Mouse (Mus musculus): ENCODE data around the gene Spop. TPM values are rescaled to one million over a fixed set of nuclear protein-coding genes. Genes with fewer than 3 reads are reported as not detected.
"Not testable (repeated sequence)": the region's sequence is repeated elsewhere in the genome, so short reads cannot be mapped to it uniquely, and the experiment has no call there.

Gene Spop
- polyA plus RNA-seq, 1 experiment from 2014 or later = 92.4 TPM

DNA sequence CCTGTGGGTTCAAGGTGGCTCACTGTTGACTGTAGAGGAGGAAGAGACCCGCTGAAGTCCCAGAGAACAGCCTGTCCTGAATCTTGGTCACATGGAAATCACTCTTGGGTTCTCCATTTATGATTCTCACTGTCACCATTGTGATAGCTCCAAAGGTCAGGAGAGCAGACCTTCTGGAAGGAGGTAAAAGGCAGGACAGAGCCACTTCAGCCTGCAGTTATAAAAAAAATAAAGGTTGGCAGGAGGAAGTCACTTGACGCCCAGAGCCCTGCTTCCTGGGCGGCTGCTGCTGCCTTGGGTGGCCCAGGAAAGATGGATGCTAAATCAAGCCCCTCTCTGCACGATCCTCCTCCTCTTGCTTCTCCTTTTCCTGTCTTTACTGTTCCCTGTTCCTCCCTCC, 86.5 kb downstream of the Spop start:
- 42% methylated on average over 4 of the region's 4 CpGs for WGBS
- H3K4me3 ChIP-seq (ENCODE audit: low read depth, low read length) = no peak overlapping the region
- H3K4me2 ChIP-seq = no peak overlapping the region
- ATAC-seq (replicated peaks; ENCODE audit: low FRiP score) (no peak), DNase-seq (ENCODE audit: low spot score) (no peak)
- no peaks in the 10 kb centered on the region for H3K27me3 ChIP-seq (replicated peaks; ENCODE audit: control insufficient read depth, insufficient read depth, low read length)
- no peak overlapping the region for H3K27ac ChIP-seq (ENCODE audit: low read depth, low read length)
- H3K9ac ChIP-seq (ENCODE audit: low read depth, low read length) = no peak overlapping the region
- no peaks in the 10 kb centered on the region for H3K9me3 ChIP-seq (ENCODE audit: control insufficient read depth, low read length)
- peaks cover 4% of the 10 kb centered on the region for H3K36me3 ChIP-seq (ENCODE audit: control insufficient read depth, insufficient read depth, low read length)
- H3K4me1 ChIP-seq (replicated peaks; ENCODE audit: control insufficient read depth, insufficient read depth, low read length) = no peaks in the 10 kb centered on the region

DNA sequence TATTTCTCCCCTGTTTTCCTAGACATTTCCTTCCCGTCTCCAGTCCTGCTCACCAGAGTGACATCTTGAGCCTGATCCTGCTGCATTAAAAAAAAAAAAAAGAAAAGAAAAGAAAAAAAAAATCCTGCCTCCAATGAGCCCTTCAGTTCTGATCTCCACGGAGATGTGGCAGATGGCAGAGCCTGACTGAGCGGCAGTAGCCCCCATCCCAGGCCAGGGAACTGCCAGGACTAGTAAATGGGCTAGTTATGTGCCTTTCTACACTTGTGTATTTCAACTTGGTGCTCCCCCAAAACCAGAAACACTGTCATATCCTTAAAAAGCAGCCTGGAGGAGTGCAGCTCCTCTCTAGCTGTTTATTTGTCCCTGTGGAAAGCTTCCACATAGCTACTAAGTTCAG, 87.0 kb downstream of the Spop start:
- peaks cover 4% of the 10 kb centered on the region for H3K36me3 ChIP-seq (ENCODE audit: control insufficient read depth, insufficient read depth, low read length)
- no peak overlapping the region for H3K4me3 ChIP-seq (ENCODE audit: low read depth, low read length)
- H3K4me1 ChIP-seq (replicated peaks; ENCODE audit: control insufficient read depth, insufficient read depth, low read length) = no peaks in the 10 kb centered on the region
- H3K9me3 ChIP-seq (ENCODE audit: control insufficient read depth, low read length) = no peaks in the 10 kb centered on the region
- H3K4me2 ChIP-seq = no peak overlapping the region
- no peak for ATAC-seq (replicated peaks; ENCODE audit: low FRiP score)
- no peak overlapping the region for H3K9ac ChIP-seq (ENCODE audit: low read depth, low read length)
- H3K27me3 ChIP-seq (replicated peaks; ENCODE audit: control insufficient read depth, insufficient read depth, low read length) = no peaks in the 10 kb centered on the region
- WGBS = 52% methylated on average over 3 of the region's 3 CpGs
- no peak for DNase-seq (ENCODE audit: low spot score)
- H3K27ac ChIP-seq (ENCODE audit: low read depth, low read length) = no peak overlapping the region

DNA sequence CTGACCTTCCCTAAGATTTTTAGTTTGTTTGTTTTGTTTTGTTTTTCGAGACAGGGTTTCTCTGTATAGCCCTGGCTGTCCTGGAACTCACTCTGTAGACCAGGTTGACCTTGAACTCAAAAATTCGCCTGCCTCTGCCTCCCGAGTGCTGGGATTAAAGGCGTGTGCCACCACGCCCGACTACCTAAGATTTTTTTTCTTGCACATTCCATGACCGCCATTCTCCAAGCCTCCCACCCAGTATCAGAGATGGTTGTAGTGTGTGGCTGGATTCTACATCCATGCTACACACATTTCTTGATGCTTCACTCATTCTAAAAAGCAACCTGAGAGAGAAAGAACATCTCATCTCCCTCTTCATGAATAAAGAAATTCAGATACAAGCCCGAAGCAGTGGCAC, 87.9 kb downstream of the Spop start:
- H3K9ac ChIP-seq (ENCODE audit: low read depth, low read length); H3K4me3 ChIP-seq (ENCODE audit: low read depth, low read length); DNase-seq (ENCODE audit: low spot score); ATAC-seq (replicated peaks; ENCODE audit: low FRiP score); H3K27ac ChIP-seq (ENCODE audit: low read depth, low read length); H3K9me3 ChIP-seq (ENCODE audit: control insufficient read depth, low read length); H3K4me2 ChIP-seq; H3K27me3 ChIP-seq (replicated peaks; ENCODE audit: control insufficient read depth, insufficient read depth, low read length); H3K36me3 ChIP-seq (ENCODE audit: control insufficient read depth, insufficient read depth, low read length); H3K4me1 ChIP-seq (replicated peaks; ENCODE audit: control insufficient read depth, insufficient read depth, low read length): not testable (repeated sequence)
- 78% methylated on average over 8 of the region's 8 CpGs for WGBS

DNA sequence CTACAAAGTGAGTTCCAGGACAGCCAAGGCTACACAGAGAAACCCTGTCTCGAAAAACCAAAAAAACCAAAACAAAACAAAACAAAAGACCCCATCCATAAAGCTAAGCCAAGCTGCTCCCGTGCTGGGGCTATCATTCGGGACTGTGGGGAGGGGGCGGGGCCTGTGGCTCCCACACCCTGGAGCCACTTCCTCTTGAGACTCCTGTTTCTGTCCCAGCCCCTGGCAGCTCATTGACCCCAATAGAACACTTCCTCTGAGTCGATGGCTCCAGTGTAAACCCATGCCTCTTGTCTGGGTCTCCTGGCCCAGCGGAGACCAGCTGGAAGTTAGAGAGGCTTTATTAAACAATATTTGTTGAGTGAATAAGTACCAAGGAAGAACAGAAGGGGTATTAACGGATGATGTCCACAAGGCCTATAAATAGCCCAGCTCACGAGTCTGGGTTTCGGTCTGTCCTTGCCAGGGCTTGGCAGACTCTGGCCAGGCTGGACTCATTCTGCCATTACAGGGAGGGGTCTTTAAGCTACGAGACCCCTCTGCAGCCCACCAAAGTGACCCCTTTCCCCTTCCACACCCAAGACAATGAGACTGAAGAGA, 89.8 kb downstream of the Spop start:
- Histone ChIP-seq H3K36me3 (ENCODE audit: control insufficient read depth, insufficient read depth, low read length) (no peaks in the 10 kb centered on the region), H3K4me1 (replicated peaks; ENCODE audit: control insufficient read depth, insufficient read depth, low read length) (no peaks in the 10 kb centered on the region), H3K27me3 (replicated peaks; ENCODE audit: control insufficient read depth, insufficient read depth, low read length) (peaks cover 6% of the 10 kb centered on the region; the same call in 1 of the 2 replicates), H3K4me2 (no peak overlapping the region), H3K9me3 (ENCODE audit: control insufficient read depth, low read length) (no peaks in the 10 kb centered on the region), H3K27ac (ENCODE audit: low read depth, low read length) (no peak overlapping the region), H3K9ac (ENCODE audit: low read depth, low read length) (no peak overlapping the region), H3K4me3 (ENCODE audit: low read depth, low read length) (no peak overlapping the region)
- no peak for DNase-seq (ENCODE audit: low spot score)
- WGBS = 46% methylated on average over 10 of the region's 10 CpGs
- ATAC-seq (replicated peaks; ENCODE audit: low FRiP score) = no peak

DNA sequence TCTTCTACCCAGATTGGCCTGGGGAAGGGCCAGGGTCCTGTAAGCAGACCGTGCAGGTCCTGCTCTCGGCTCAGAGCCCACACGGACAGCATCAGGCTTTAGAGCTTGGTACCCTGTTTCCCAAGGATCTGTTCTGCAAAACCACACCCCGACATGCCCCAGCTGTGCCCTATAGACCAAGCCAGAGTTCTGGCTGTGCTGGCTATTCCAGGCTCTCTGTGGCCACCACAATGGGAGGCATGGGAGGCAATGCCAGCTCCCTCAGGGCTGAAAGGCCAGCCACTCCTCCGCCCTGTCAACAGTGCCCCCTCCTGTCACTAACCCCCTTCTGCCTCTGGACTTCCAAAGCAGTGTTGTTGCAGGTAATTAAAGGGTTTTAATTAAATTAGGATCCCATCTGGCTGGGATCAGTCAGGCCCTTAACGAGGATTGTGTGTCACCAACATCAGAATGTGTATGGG, 90.4 kb downstream of the Spop start:
- Histone ChIP-seq H3K9me3 (ENCODE audit: control insufficient read depth, low read length) (no peaks in the 10 kb centered on the region), H3K9ac (ENCODE audit: low read depth, low read length) (no peak overlapping the region), H3K4me2 (no peak overlapping the region), H3K36me3 (ENCODE audit: control insufficient read depth, insufficient read depth, low read length) (no peaks in the 10 kb centered on the region), H3K27ac (ENCODE audit: low read depth, low read length) (no peak overlapping the region), H3K4me1 (replicated peaks; ENCODE audit: control insufficient read depth, insufficient read depth, low read length) (no peaks in the 10 kb centered on the region), H3K4me3 (ENCODE audit: low read depth, low read length) (no peak overlapping the region), H3K27me3 (replicated peaks; ENCODE audit: control insufficient read depth, insufficient read depth, low read length) (peaks cover 8% of the 10 kb centered on the region; the same call in 1 of the 2 replicates)
- DNase-seq (ENCODE audit: low spot score) = no peak
- no peak for ATAC-seq (replicated peaks; ENCODE audit: low FRiP score)
- 80% methylated on average over 6 of the region's 6 CpGs for WGBS

DNA sequence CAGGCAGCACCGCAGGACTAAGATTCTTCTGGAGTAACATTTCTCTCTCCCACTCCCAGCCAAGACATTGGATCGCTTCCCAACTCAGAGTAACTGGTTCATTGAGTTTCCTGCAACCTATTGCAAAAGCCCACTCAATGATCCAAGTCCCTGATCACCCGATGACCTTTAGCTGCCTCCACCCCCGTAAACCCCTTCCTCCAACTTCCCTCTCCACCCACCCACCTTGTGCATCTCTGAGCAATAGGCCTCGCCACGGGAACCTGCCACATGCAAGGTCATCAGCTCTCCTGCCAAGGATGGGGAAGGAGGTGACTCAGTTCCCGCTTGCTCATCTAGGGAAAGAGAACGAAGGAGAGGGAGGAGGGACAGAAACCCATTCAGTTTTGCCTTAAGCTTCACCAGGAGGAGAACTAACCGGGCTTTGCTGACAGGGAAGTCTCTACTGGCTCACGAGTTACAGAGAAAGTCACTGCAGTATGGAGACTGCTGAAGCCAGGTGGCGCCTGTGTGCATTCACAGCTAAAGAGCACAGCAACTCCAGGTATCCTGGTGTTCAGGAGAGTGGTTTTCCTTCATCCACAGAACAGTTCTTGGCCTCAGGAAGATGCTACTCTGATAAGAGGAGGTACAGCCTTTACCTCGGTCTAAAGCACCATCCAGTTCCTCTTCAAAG, 93.3 kb downstream of the Spop start:
- H3K27me3 ChIP-seq (replicated peaks; ENCODE audit: control insufficient read depth, insufficient read depth, low read length) = peaks cover 25% of the 10 kb centered on the region
- 43% methylated on average over 12 of the region's 12 CpGs for WGBS
- no peaks in the 10 kb centered on the region for H3K9me3 ChIP-seq (ENCODE audit: control insufficient read depth, low read length)

DNA sequence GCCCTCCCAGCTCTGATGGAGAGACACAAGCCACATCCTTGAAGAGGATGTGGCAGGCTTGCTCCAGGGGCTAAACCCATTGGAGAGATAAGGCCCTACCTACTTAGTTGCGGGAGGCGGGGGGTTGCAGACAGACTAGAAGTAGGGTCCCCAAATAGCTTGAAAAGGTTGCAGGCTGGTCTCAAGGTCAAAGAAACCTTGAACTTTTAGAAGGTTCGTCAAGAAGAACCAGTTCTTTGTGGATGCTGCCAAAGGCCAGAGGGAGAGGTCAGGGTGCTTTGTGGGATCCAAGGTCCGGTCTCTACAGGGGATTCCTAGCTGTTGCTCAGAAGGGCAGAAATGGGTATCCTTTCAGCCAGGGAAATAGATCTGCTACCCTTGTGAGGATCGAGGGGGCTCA, 93.9 kb downstream of the Spop start:
- ATAC-seq (replicated peaks; ENCODE audit: low FRiP score) (no peak), DNase-seq (ENCODE audit: low spot score) (no peak)
- Histone ChIP-seq H3K9ac (ENCODE audit: low read depth, low read length) (no peak overlapping the region), H3K9me3 (ENCODE audit: control insufficient read depth, low read length) (no peaks in the 10 kb centered on the region), H3K4me2 (no peak overlapping the region), H3K4me3 (ENCODE audit: low read depth, low read length) (no peak overlapping the region), H3K27ac (ENCODE audit: low read depth, low read length) (no peak overlapping the region), H3K4me1 (replicated peaks; ENCODE audit: control insufficient read depth, insufficient read depth, low read length) (no peaks in the 10 kb centered on the region), H3K27me3 (replicated peaks; ENCODE audit: control insufficient read depth, insufficient read depth, low read length) (peaks cover 31% of the 10 kb centered on the region), H3K36me3 (ENCODE audit: control insufficient read depth, insufficient read depth, low read length) (no peaks in the 10 kb centered on the region)
- 64% methylated on average over 5 of the region's 5 CpGs for WGBS

More for the DNA sequence above, 93.3 kb downstream of the Spop start:
- no peaks in the 10 kb centered on the region for H3K36me3 ChIP-seq (ENCODE audit: control insufficient read depth, insufficient read depth, low read length)
- ATAC-seq (replicated peaks; ENCODE audit: low FRiP score) (no peak), DNase-seq (ENCODE audit: low spot score) (no peak)
- H3K9ac ChIP-seq (ENCODE audit: low read depth, low read length) = no peak overlapping the region
- no peak overlapping the region for H3K4me2 ChIP-seq
- no peak overlapping the region for H3K27ac ChIP-seq (ENCODE audit: low read depth, low read length)
- H3K4me3 ChIP-seq (ENCODE audit: low read depth, low read length) = no peak overlapping the region
- H3K4me1 ChIP-seq (replicated peaks; ENCODE audit: control insufficient read depth, insufficient read depth, low read length) = no peaks in the 10 kb centered on the region

DNA sequence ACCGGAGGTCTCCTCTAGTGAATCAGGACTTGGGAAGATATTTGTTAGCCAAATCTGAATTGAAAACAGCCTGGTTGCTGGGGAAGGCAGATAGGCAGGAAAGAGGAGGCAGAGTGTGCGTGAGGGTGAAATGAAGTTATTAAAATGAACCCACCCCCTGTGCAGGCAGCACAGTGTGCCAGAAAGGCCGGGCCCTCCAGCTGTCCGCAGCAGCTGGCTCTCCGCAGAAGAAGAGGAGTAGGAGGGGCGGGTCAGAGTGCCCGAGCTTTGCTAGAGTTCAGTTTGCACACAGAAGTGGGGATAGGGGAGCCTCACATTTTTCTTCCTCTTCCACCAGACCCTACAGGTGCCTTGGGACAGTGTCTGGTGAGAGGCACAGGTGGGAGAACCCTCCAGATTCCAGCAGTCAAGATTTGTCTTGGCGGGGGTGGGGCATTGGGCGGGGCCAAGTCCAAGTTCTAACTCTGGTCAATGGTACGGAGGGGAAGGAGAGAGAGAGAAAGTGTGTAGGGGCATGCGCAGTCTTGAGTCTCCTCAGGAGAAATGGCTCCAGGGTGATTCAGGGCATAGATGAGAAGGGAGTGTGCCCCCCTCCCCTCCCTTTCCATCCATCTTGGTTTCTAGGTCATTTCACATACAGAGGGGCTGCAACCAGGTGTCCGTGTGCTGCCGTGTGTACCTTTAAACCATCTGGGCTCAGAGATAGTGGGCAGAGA, 94.5 kb downstream of the Spop start:
- Histone ChIP-seq H3K4me3 (ENCODE audit: low read depth, low read length) (no peak overlapping the region), H3K9me3 (ENCODE audit: control insufficient read depth, low read length) (no peaks in the 10 kb centered on the region), H3K36me3 (ENCODE audit: control insufficient read depth, insufficient read depth, low read length) (no peaks in the 10 kb centered on the region), H3K9ac (ENCODE audit: low read depth, low read length) (no peak overlapping the region), H3K4me2 (no peak overlapping the region), H3K27ac (ENCODE audit: low read depth, low read length) (no peak overlapping the region), H3K27me3 (replicated peaks; ENCODE audit: control insufficient read depth, insufficient read depth, low read length) (peaks cover 37% of the 10 kb centered on the region), H3K4me1 (replicated peaks; ENCODE audit: control insufficient read depth, insufficient read depth, low read length) (no peaks in the 10 kb centered on the region)
- ATAC-seq (replicated peaks; ENCODE audit: low FRiP score) = no peak
- WGBS = 52% methylated on average over 13 of the region's 13 CpGs
- no peak for DNase-seq (ENCODE audit: low spot score)
